Mouse (Mus musculus) ovary, postnatal 10 days (tissue): ENCODE measurements around the gene Ccdc7a.

Source experiments
- DNase-seq: peaks from one replicate; pipeline ENCODE4 v3.0.0; 2022; ENCODE audit warnings: low spot score

Gene Ccdc7a

GRCm38 (mm10) chr8:128686429-128686990 lies 378.8 kb downstream of the Ccdc7a start:
- DNase-seq = no peak

GRCm38 (mm10) chr8:128685507-128686428 lies 379.5 kb downstream of the Ccdc7a start, which contains the start of gene Itgb1:
TSS of gene Itgb1 (plus strand) at chr8:128685654.
- peak; percentile 85 for DNase-seq

- no peak for DNase-seq
Measured at GRCm38 (mm10) chr8:128684609-128685506, 380.5 kb downstream of the Ccdc7a start.
